Mouse (Mus musculus): ENCODE data around the gene Tln1.
"Not testable (repeated sequence)": the region's sequence is repeated elsewhere in the genome, so short reads cannot be mapped to it uniquely, and the experiment has no call there.

Tln1 gene

DNA sequence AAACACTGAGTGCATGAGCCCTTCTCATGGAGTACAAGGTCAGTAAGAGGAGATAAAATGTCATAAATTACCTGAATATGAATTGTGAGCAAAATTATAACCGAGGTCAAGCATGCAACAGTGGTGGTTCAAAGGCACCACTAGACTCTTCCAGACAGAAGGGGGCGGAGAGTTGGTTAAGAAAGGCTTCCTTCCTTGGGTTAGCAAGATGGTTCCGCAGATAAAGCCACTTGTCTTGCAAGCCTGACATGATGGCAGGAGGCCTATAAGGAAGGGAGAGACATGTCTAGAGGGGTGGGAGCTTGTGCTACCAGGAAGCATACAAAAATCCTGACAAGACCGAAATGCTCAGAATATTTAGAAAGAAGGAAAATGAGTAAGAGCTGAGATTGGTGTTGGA lies 58.2 kb downstream of the Tln1 start:
- DNase-seq (ENCODE audit: low read depth), result no peak

DNA sequence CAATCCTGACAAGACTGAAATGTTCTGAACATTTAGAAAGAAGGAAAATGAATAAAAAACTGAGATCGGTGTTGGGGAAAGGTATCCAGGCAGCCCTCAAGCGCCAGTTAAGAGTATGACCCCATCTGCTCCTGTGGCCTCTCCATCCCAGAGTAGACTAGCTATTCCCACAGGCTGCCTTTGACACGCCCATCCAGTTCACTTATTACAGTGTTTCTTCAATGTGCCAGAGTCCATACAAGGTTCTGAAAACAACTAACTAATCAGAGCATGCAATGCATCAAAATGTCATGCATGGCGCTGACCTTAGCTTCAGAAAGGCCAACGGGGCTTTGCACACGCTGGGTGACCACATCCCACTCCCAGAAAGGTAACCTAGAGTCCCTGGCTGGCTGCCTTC lies 59.0 kb downstream of the Tln1 start:
- DNase-seq (ENCODE audit: low read depth), result no peak

DNA sequence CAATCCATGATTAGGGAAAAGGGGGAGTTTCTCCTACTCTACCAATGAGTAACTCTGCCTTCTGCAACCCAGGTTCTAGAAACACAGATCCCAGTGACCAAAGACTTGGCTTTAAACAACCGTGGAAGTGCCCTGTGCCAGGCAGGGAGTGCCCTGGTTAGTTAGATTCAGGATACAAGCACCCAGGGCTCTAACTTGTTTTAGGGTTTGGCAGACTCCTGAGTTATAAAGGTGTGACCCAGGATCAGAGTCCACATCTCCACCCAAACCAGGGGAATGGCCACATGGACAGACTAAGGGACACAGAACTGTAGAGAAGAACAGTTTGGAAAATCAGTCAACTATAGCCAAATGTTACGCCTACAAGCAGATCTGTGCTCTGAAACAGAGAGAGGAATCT lies 59.5 kb downstream of the Tln1 start:
- no peak for DNase-seq (ENCODE audit: low read depth)

DNA sequence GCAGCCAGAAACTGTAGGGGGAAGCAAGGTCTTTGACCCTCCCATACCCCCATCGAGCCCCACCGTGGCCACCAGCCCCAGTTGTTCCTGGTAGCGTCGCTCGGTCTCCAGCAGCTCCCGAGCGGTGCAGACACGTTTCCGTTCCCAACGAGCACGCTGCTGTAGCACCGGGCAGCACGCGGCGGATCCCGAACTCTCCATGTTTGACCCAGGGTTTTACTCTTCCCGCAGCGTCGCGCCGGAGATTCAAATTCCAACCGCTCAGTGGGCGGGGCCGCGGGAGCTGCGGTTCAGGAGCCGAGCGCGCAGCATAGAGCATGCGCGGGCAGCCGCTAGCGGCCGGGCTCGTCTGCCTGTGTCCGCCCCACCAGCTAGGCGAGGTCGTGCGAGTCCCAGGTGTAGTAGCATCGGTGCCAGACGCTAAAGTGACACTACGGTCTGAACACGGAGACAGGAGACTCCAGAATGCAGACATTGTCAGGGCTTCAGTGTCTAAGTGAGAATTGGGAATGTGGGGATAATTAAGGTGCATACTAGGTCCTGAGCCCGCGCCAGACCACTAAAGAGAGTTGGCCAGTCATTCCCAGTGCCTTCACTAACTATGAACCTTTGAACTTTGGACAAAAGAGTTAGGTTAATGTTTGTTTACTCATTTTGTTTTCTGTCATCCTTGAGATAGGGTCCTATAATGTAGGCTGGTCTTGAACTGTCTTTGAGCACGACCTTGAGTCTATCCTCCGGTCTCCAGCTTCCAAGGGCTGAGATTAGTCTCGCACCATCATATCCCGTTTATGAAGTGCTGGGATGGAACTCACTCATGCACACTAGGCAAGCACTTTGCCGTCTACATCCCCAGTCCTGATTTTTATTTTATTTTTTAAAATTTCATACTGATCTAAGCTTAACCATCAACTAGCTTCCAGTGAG lies 62.8 kb downstream of the Tln1 start, which contains the start of gene Arhgef39:
Gene Arhgef39, minus strand, starts transcription at position 289 of the 927 bp plus-strand sequence.
- no peak for DNase-seq (ENCODE audit: low read depth)

DNA sequence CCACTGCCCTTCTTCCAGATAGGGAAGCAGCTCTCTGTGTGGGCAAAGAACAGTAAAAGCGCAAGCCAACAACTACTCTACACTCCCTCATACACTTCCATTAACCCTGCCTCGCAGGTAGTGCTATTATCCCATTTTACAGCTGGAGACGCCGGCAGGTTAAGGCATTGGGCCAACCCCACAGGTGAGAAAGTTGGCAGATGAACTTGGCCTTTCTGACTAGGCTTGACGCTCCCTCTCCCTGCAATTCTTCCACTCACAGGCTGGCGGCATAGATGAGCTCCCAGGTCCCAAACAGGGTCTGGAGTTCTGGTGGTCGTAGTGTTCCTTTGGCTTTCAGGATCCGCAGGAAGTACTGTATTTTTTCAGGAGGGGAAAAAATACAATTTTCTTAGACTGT lies 63.5 kb downstream of the Tln1 start:
- DNase-seq (ENCODE audit: low read depth), result no peak

DNA sequence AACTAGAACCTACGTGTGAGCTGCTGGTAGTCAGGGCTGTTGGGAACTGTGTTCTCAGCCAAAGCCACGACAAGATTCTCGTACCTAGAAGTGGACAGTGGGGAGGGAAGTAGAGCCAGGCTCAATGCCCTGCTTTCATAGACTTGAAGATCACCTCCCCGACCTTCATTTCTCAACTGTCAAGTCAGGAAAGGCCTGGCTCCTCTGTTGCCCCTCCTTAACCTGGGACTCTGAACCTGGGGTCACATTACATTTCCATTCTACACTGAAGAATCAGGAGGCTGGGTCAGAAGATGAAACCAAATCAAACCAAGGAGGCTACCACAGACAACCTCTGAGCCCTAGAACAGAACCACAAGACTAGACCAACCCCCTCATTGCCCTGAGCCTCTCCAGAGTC lies 64.5 kb downstream of the Tln1 start:
- no peak for DNase-seq (ENCODE audit: low read depth)

DNA sequence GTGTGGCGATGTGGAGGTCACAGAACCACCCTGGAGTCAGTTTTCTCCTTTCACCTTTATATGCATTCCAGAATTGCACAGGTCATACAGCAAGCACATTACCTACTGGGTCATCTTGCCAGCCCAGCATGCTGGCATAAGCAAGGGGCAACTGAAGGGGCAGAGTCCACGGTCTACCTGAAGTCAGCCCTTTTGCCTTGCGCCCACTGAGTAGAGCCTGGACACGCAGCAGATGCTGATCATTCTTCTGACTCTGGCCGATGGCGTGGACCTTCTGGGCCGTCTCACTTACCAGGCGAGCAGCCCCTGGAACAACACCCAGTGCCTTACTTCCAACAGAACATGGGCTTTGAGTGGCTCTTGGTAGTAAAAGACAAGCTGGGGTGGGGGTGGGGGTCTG lies 65.1 kb downstream of the Tln1 start:
- DNase-seq (ENCODE audit: low read depth), result no peak

DNA sequence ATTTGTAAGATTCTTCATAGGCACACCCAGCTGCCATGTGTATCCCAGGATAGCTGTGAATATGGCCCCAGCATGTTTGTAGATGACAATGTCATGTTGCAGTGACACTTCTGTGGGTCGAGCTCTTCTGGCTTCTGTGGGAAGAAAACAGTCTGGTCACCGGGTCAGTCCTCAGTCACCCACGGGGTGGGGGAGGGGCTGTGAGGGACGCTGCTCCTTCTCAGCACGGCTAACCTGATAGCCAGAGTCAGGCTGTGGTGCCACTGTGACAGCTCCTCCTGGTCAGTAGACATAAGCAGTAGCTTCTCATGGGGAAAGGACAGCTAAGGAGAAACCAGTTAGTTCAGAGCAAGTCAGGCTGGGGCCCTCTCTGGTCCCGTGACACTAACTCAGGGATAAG lies 65.9 kb downstream of the Tln1 start:
- DNase-seq (ENCODE audit: low read depth), result no peak

DNA sequence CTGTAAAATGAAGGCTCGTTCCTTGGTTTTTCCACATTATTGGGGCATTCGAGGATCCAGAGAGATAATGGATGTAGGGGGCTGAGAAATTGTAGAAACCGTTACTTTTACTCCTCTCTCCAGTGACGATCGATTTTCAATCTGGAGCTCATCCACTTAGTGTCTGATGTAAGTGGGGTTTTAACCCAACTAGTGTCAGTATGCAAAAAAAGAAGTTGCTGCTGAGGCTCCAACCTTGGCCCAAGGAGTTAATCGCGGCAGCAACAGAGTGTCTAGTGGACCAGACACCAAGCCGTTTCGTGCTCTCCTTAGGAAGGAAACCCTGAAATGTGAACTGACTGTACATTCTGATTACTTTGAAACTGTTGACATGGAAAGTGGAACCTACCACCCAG lies 68.6 kb downstream of the Tln1 start:
- DNase-seq (ENCODE audit: low read depth), result no peak

DNA sequence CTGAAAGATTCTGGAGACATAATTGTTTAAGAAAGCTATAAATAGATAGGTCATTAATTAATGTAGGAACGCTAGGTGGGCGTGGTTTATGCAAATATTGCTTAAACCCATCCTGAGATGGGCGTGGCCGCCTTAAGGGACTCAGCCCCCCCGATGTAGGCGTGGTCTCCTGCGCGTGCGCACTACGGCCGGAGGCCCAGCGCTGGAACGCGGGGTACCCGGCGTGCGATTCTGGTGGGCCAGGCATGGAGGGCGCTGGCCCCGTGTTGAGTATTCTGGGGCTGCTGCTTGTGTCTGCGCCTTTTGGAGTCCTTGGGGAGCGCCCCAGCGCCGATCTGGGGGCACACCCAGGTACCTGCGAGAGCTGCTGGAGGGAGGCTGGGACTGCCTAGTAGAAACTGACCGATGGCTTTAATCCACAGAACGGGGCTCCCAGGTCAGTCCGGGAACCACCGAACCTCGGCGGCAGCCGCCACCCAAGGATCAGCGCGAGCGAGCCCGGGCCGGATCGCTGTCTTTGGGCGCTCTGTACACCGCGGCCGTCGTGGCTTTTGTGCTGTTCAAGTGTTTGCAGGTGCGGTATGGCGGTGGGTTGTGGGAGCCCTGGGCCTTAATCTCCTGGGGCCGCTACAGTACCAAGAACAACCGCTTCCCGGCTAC lies 69.2 kb downstream of the Tln1 start:
- peak; percentile 87 for DNase-seq (ENCODE audit: low read depth)

DNA sequence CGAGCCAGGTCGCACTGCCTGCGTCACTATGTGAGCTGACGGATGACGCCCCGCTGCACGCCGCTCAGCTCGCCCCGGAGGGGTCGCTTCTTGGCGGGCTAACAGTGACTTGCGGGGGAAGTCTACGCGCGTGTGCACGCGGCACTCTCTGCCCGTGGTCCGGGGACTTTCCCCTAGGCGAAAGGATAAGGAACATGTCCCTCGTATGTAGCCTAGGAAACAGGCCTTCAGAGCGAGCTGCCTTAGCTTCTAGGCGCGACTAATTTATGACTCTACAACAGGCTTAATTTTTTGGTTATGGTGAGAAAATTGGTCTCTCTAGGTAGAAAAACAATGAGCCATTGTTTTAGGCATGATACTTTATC lies 69.7 kb downstream of the Tln1 start, which contains the start of gene Ccdc107:
Gene Ccdc107, plus strand, starts transcription at position 80 of the 365 bp plus-strand sequence.
- peak; percentile 93 for DNase-seq (ENCODE audit: low read depth)

DNA sequence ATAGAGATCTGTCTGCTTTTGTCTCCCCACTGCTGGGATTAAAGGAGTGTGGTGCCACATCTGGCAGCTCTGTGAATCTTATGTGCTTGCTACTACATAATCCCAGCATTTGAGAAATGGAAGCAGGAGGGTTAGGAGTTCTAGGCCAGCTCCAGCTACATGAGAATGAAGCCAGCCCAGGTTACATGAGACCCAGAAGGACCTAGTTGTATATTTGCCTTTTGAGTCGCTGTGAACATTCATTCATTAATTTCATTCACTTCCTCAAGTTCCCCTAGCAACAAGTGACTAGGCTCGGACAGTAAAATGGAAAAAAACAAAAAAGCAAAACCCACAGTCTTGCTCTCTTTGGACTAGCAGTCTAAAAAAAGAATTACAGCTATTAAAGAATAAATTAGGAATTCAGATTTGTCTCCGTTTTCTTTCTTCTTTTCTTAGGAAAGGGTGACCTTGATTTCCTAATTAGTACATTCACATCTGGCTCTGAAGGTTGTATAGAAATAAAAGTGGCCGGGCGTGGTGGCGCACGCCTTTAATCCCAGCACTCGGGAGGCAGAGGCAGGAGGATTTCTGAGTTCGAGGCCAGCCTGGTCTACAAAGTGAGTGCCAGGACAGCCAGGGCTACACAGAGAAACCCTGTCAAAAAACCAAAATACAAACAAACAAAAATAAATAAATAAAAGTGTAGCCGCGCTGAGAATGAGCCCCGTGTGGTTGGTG lies 70.2 kb downstream of the Tln1 start:
- no peak for DNase-seq (ENCODE audit: low read depth)

DNA sequence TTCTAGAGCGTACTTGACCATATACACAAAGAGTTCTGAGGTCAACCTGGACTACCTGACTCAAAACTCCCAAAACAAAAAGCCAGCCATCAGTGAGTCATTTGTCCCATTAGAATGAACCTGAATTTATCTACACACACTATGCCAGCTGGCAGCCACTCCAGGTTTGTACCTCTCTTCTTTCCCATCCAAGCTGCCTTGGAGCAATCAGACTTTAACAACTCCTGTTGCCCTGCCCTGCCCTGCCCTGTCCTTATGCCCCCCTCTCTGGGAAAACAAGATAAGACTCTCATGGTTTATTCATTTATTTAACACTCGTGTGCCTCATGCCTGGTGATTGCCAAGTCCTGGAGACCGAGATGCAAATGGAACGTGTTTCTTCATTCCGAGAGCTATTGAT lies 71.7 kb downstream of the Tln1 start:
- no peak for DNase-seq (ENCODE audit: low read depth)

DNA sequence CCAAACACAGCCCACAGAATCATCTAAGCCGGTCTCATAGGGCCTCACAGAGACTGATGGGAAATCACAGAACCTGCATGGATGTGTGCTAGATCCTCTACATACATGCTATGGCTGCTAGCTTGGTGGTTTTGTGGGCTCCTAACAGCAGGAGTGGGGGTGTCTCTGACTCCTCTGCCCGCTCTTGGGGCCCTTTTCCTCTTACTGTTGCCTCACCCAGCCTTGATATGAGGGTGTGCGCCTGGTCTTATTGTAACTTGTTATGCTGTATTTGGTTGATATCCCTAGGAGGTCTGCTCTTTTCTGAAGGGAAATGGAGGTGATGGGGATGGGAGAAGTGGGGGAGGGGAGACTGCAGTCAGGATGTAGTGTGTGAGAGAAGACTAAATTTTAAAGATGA lies 72.9 kb downstream of the Tln1 start:
- DNase-seq (ENCODE audit: low read depth), result no peak

DNA sequence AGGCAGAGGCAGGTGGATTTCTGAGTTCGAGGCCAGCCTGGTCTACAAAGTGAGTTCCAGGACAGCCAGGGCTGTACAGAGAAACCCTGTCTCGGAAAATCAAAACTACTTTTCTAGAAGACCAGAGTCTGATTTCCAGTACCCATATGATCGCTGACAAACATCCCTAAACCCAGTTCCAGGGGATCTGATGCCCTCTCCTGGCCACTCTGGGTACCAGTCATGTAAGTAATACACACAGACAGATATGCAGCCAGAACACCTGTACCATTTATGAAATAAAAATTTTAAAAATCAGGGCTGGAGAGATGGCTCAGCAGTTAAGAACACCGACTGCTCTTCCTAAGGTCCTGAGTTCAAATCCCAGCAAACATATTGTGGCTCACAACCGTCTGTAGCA lies 76.8 kb downstream of the Tln1 start:
- DNase-seq (ENCODE audit: low read depth), result not testable (repeated sequence)

DNA sequence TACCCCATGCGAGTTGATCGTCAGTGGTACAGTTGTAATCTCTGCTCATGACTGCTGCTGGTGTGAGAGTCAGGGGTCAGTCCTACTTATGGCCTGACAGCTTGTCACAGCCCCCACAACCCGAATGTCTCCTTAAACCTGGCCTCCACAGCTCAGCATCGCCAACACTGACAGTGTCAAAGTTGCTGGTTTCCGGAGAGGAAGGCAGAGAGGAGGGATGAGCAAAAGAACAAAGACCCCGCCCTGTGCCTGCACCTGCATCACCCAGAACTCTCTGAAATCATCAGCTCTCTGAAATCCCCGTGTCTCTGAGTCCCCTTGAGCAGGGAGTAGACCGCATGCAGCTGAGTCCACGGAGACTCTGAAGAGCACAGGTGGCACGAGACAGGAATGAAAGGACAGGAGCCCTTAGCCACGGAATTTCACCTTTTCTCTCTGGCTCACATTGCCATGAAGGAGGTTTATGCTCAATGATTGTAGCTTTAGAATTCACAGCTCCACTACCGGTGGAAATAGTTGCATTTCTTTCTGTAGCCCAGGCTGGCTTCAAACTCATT lies 78.9 kb downstream of the Tln1 start, which contains the start of gene Sit1:
Gene Sit1, minus strand, starts transcription at position 200 of the 557 bp plus-strand sequence.
- DNase-seq (ENCODE audit: low read depth), result no peak

DNA sequence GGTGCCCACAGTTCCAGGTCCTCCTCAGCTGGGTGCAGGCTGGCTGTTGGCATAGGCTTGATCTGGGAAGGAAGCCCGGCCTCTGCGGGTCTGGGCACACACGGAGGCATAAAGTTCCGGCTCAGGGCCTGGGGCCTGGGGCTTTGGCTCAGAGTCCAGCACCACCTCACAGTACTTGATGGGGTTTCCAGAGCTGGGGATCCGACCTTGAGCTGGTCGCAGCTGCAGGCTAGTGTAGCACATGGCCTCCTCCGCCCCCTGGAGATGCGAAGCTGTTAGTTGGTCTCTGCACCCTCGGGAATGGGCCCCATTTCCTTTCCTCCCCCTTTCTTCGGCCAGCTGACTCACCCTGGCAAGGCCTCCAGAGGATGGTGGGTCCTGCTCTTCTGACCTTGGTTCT lies 79.9 kb downstream of the Tln1 start:
- DNase-seq (ENCODE audit: low read depth), result no peak

DNA sequence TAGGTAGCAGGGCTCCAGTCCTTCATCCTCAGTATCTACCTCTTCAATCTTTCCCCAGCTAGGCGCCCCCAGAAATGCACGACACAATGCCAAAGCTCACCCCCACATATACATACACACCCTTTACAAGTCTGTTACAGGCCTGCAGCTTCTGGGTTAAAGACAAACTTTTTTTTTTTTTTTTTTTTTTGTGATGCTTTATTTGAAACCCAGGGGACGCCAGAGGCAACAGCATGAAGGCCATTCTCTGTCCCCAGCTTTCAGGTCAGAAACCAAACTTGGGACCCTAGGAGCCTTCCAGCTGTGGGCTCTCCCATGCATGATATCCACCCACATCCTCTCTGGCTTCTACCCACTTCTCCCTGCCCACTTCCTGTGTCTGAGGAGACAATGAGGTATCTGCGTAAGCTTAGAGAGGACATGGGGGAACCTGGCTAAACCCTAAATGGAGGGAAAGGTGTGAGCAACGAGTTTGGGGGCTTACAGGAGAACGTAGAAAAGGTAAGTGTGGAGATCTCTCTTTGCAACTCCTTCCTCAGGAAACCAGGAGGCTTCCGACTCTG lies 80.5 kb downstream of the Tln1 start:
- no peak for DNase-seq (ENCODE audit: low read depth)
